Mouse (Mus musculus) CD4-positive helper T cell, adult 2 months (primary cell): Measurements from ENCODE around the gene Glmp.
"Not testable (repeated sequence)": the region's sequence is repeated elsewhere in the genome, so short reads cannot be mapped to it uniquely, and the experiment has no call there.

Experiments used
- DNase-seq: peaks from one replicate; pipeline ENCODE4 v3.0.0-alpha.2; 2012; ENCODE audit warnings: low read depth, missing footprints, low spot score

Glmp gene

DNA sequence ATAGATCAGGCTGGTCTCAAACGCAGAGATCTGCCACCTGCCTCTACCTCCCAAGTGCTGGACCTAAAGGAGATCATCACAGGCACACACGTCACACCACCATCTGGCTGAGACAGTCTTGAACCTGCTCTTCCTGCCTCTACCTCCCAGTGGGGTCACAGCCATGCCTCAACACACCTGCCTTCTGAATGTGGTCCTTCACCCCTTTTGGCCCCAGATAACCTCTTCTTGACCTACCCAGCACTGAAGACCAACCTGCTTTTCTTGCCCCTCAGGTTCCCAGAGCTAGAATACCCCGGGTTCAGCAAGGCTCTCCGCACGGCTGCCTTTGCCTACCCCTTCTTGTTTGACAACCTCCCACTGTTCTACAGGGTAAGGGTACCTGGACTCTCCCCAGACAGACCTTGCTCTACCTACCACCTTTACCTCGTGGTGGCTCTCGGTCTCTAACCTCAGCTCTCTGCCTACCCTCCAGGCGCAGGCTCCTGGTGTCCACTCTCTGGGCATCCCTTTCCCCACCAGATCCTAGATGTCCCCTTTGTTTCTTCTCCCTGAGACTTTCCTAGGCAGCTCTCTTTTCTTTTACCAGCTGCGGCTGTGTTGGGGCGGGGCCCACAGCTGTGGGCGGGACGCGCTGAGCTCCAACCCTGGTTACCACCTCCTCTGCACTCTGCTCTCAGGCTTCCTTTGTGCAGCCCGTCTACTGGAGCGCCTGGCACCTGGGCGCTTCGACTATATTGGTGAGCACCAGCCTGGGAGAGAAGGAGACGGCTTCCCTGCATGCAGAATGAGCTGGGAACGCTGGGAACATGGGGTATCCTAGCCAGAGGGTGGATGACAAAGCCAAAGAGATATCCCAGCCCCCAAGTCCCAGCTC lies 51.2 kb downstream of the Glmp start:
- DNase-seq = peak; percentile 61

- not testable (repeated sequence) for DNase-seq
Observed at GRCm38 (mm10) chr3:88376644-88377043, 51.8 kb downstream of the Glmp start.

- not testable (repeated sequence) for DNase-seq
Observed at GRCm38 (mm10) chr3:88378599-88378998, 53.8 kb downstream of the Glmp start, which contains the start of gene Bglap2. Gene Bglap2 (minus strand): TSS chr3:88378699.
